Mouse (Mus musculus) MN1 (cell line): ENCODE measurements around the gene Gm48552.
A peak's percentile ranks its signal among the peaks of the same experiment; 100 is the strongest.

Experiments
- DNase-seq: peaks from one replicate; pipeline ENCODE4 v3.0.0-alpha.2; 2016; ENCODE audit warnings: low spot score

The Gm48552 gene

DNA sequence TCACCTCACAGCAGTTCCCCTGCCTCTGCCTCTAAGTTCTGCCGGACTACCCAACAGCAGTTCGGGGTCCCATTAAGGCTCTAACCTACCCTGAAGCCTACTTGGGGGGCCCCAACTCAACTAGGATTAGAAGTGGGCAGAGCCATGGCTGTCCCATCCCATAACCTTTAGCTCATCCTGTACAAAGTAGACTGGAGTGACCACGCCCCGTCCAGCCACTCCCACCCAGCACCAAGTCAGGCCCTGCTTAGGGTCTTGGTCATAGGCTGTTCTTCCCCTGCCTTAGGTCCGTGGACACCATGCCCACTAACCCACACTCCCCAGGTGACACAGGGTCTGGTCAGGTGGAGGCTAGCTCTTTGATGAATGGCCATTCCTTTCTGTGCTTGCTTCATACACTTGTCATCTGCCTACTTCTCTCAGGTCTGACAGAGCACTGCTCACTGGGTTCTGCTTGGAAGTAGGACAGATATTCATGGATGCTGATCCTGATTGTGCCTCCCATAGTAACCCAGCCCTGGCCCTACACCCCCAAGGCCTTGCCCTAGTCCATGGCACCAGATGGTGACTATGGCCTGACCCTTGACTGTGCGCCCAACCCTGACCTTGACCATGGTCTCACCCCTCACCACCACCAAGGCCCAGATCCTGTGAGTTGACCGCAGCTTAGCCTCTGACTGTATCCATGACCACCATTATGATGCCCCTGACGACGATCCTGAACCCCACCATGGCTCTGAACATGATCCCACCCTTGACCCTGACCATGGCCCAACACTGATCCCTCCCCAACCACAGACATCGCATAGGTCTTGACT, 30.5 kb downstream of the Gm48552 start:
- no peak for DNase-seq

DNA sequence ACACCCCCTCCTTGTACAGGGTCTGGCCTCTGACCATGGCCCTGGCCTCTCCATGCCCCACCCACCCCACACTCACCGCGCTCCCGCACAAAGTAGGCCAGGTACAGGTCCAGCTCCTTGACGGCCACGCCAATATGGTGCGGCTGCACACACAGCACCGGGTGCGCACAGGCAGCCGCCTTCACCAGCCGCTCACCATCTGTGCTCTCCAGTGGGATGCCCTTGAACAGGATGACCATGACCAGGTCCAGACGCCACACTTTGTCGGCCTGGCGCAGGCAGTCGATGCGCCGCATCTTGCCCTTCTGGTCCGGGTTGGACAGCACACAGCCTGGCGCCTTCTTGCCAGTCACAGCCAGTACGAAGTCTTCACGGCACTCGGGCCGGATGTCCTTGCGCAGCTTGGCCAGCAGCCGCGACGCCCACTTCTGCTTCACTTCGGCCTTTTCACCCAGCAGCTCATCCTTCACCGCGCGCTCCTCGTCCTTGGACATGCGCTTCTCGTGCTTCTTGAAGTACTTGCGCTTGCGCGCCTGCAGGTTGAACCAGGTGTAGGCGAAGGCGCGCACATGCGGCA, 31.5 kb downstream of the Gm48552 start:
- no peak for DNase-seq

DNA sequence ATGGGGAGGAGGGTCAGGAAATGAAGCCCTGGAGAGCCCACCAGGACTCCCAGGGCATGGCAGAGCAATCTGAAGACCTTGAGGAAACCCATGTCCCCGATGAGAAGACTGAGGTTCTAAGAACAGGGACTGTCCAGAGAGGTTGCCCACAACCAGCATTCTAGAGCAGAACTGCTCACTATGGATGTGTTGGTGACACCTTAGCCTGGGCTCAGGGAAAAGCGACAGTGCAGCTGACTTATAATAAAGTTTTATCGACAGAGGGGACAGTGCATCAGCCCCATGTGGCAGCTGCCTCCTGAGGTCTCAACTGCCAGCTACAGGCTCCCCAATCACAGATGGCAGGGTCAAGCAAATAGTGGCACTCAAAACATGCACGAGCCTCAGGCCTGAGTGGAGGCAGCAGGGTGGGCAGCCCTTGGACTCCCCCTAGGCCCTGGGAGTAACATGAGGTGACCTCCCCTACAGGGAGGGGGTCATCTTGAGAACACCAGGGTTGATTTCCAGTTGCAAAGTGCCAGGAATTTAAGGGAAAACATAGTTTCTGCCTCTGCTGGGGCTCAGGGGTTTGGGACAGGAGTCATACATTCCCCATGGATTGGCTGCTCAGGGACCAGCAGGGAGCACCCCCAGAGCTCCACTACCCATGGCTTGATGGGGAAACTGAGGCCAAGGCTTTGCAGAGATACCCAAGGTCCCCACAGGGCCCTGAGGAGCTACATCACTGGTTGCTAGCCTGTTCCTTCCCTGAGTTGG, 32.4 kb downstream of the Gm48552 start:
- no peak for DNase-seq

DNA sequence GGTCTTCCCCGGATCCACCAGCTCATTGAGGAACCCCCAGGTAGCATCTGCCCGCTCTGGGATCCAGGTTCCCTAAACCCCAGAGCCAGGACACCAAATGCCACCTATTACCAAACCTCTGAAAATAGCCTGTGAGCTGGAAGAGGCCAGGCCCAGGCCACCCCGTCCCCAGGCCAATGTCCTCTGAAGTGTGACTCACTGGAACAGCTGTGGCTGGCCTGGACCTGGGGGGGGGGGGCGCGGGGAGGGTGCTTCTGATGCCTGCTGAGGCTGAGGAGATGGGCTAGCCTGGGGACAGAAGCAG, 32.9 kb downstream of the Gm48552 start:
- no peak for DNase-seq

- DNase-seq: no peak
Measured at GRCm38 (mm10) chr10:81422191-81422590, 33.4 kb downstream of the Gm48552 start.

- DNase-seq: peak; percentile 5
Measured at GRCm38 (mm10) chr10:81422661-81423217, 33.9 kb downstream of the Gm48552 start.

GRCm38 (mm10) chr10:81423476-81424245, 34.9 kb downstream of the Gm48552 start:
- DNase-seq: peak; percentile 7

DNA sequence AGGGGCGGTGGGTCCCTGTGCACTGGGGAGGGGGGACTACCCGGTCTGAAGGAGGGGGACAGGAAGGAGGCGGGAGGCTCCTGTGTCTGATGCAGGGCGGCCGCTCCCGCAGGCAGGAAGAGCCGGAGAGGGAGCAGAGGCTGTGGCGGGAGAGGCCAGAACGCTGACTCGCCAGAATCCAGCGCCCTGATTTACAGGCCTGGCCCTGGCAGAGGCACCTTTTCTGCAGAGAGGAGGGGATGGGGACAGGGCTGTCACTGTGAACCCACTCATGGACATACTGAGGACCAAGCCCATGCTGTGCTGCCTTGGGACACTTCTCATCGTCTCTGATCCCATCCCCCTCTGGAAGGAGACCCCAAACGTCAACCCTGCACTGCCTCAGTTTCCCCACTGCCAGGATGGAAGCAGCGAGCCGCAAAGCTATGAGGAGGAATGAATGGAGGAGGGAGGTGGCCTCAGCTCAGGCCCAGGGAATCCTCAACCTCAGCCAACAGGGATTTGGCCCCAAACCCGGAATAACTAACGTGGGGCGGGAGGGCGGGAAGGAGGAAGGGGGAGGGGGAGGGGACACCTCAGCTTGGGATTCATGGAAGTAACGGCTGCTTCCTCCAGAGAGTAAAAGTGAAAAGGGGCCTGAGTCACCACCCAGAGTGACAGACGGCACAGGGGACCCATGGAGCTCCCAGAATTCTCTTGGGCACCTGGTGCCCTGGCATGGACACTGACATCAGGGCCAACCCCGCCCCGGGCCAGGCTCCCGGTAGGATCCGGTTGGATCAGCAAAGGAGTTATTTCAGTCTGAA, 35.6 kb downstream of the Gm48552 start:
- DNase-seq: peak; percentile 73

DNA sequence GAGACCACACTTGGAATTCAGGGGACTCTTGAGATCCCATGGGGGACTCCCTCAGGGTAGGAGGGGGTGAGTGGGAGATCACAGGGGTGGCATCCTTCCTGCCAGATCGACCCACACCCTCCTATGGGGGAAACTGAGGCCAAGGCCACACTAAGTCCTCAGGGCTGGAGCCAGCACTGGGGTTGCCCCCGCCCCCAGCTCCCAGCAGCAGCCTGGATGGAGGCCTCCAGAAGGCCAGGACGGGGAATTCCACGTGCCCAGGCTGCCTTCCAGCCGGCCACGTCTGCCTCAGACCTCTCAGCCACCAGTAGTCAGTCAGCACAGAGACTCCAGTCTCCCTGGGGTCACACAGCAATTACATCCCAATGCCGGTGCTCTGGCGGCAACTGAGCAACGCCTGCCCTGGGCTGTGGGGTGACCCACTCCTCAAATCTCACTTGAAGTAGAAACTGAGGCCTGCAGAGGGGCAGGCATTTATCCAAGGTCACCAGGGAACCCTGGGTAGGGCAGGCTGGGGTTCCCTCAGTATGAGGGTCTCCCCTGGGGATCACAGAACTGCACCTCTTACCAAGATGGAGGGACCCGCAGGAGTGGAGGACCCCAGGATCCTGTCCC, 36.5 kb downstream of the Gm48552 start:
- DNase-seq: peak; percentile 76

GRCm38 (mm10) chr10:81426081-81426671, 37.4 kb downstream of the Gm48552 start:
- peak; percentile 20 for DNase-seq

GRCm38 (mm10) chr10:81426897-81427296, 38.1 kb downstream of the Gm48552 start:
- DNase-seq: peak; percentile 66

- DNase-seq: no peak
Measured at GRCm38 (mm10) chr10:81427327-81427726, 38.5 kb downstream of the Gm48552 start.

DNA sequence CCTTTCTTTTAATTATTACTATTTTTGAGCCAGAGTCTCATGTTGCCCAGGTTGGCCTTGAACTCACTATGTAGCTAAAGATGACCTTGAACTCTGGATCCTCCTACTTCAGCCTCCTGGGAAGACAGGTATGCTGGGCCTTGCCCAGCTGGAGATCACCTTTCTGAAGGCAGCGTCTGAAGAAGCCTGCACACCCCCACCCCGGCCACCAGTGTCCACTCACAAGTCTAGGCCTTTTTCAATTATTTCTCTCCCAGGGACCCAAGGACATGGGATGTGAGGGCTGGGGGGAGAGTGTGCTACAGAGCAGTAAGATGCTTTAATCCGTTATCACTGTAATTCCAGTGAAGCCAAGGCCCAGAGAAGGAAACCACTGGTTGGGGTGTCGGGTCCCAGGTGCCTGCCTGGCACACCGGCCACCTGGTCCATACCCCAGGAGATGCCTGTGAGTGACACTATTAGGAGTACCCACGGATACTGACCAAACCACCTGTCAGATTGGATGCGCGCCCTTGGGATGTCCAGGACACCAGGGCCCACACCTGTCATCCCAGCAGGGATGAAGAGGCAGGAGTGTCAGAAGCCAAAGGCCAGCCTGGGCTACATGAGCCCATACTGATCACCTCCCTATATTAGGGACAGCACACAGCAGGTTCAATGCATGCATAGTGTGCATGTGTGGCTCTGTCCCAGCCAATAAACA, 39.1 kb downstream of the Gm48552 start:
- no peak for DNase-seq

GRCm38 (mm10) chr10:81428507-81428870, 39.7 kb downstream of the Gm48552 start:
- DNase-seq: no peak

- DNase-seq: no peak
Measured at GRCm38 (mm10) chr10:81429092-81429491, 40.3 kb downstream of the Gm48552 start.

GRCm38 (mm10) chr10:81429605-81430061, 40.8 kb downstream of the Gm48552 start:
- peak; percentile 69 for DNase-seq

- peak; percentile 79 for DNase-seq
Measured at GRCm38 (mm10) chr10:81430141-81430830, 41.5 kb downstream of the Gm48552 start.

GRCm38 (mm10) chr10:81430831-81431525, 42.2 kb downstream of the Gm48552 start:
- DNase-seq: peak; percentile 64
